Mouse (Mus musculus) hindbrain, embryonic 16.5 days (tissue): Measurements from ENCODE around the gene Gm30737. TPM values are rescaled to one million over a fixed set of nuclear protein-coding genes. Genes with fewer than 3 reads are reported as not detected.
"Not testable (repeated sequence)": the region's sequence is repeated elsewhere in the genome, so short reads cannot be mapped to it uniquely, and the experiment has no call there.

Experiments
- ATAC-seq: fragments of 200-750 bp; cut with Nextera tagmentation; 2 replicates; pipeline ENCODE4 v1.8.0; 2017; ENCODE audit warnings: moderate TSS enrichment, moderate library complexity
- H3K27ac ChIP-seq: fragments of 300-500 bp; sonication (generic); 2 replicates; pipeline ENCODE4 v1.5.1; 2014; ENCODE audit warnings: low read depth, mild to moderate bottlenecking, control low read depth, low read length, moderate library complexity
- H3K27me3 ChIP-seq: fragments of 300-500 bp; sonication (generic); replicated peaks from 2 replicates; pipeline ENCODE4 v1.6.1; 2014; ENCODE audit warnings: low read length; ENCODE audit not compliant: control insufficient read depth, insufficient read depth
- H3K36me3 ChIP-seq: fragments of 300-500 bp; sonication (generic); 2 replicates; pipeline ENCODE4 v1.6.1; 2014; ENCODE audit warnings: mild to moderate bottlenecking, low read length, moderate library complexity, mixed read lengths; ENCODE audit not compliant: control insufficient read depth, insufficient read depth
- H3K4me1 ChIP-seq: fragments of 300-500 bp; sonication (generic); 2 replicates; pipeline ENCODE4 v1.6.1; 2014; ENCODE audit warnings: low read depth, low read length; ENCODE audit not compliant: control insufficient read depth, insufficient read depth
- H3K4me2 ChIP-seq: fragments of 300-500 bp; sonication (generic); 2 replicates; pipeline ENCODE4 v1.6.1; 2014; ENCODE audit warnings: mild to moderate bottlenecking, low read length, control low read depth, moderate library complexity
- H3K4me3 ChIP-seq: fragments of 300-500 bp; sonication (generic); 2 replicates; pipeline ENCODE4 v1.5.1; 2014; ENCODE audit warnings: mild to moderate bottlenecking, low read length, control low read depth, moderate library complexity
- H3K9ac ChIP-seq: fragments of 300-500 bp; sonication (generic); 2 replicates; pipeline ENCODE4 v1.6.1; 2014; ENCODE audit warnings: low read depth, mild to moderate bottlenecking, control low read depth, low read length, moderate library complexity
- H3K9me3 ChIP-seq: fragments of 300-500 bp; sonication (generic); 2 replicates; pipeline ENCODE4 v1.6.1; 2014; ENCODE audit warnings: mild to moderate bottlenecking, low read length, moderate library complexity; ENCODE audit not compliant: control insufficient read depth
- WGBS: fragments of 180-500 bp; shearing (Covaris S2); extraction: QIAGEN DNeasy Blood & Tissue Kit; methylation state at CpG from one replicate; pipeline ENCODE4 v1.1.7; 2014; 5-methylcytosine and 5-hydroxymethylcytosine counted together
- polyA plus RNA-seq: library from polyadenylated mRNA; unstranded; fragments of >200 nt; fragmentation: Nextera tagmentation; extraction: Ambion mirVana; gene quantifications from 2 replicates; pipeline ENCODE4 v1.2.1, GENCODE M21; 2015

The Gm30737 gene
- polyA plus RNA-seq: not detected in 2 replicates

DNA sequence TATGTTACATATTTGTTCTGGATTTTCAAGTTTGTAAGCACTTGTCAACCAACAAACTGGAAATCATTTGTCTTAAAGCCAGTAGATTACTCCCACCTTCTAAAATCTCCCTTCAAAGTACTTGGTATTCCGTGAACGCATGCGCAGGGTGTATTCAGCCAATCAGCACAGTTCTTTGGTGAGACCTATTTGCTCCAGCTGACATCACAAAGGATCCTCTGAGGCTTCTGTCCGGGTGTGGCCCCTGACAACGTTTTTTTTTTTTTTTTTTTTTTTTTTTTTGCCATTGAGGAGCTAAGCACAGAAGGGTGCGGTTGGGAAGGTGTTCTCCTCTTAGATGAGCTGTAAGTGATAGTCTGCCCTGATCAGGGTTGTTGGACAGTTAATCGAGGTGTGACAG lies at the start of gene Gm30737:
Gene Gm30737, plus strand, starts transcription at position 301 of the 400 bp plus-strand sequence.
- no CpG with 5 or more reads among the region's 7 CpGs for WGBS
- H3K4me3 ChIP-seq, H3K27ac ChIP-seq, H3K4me1 ChIP-seq, H3K9ac ChIP-seq, H3K4me2 ChIP-seq, H3K9me3 ChIP-seq, ATAC-seq, H3K36me3 ChIP-seq, H3K27me3 ChIP-seq: not testable (repeated sequence)
